Mouse (Mus musculus): ENCODE measurements around the gene Dixdc1.

Dixdc1 gene

DNA sequence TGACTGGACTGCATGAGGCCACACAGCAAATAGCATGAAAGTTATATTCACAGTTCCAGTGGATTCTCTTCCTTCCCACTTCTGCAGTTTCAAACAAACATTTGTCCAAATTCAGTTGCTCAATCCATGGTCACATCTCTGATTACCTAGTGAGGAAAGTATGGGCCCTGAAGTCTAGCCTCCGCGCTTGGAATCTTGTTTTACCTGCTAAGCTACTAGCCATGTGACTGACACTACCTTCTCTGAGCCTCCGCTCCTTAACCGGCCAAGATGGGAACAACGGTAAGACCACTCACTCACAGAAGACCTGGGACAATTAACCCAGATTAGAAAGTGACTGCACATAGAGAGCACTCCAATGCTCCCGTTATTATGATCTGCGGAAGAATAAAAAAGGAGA lies 6.5 kb upstream of the Dixdc1 start:
- no peak for DNase-seq (ENCODE audit: low read depth, low spot score)

- DNase-seq (ENCODE audit: low read depth, low spot score): no peak
Measured at GRCm38 (mm10) chr9:50742744-50743143, 3.4 kb upstream of the Dixdc1 start.

GRCm38 (mm10) chr9:50742261-50742660 lies 2.9 kb upstream of the Dixdc1 start:
- no peak for DNase-seq (ENCODE audit: low read depth, low spot score)

GRCm38 (mm10) chr9:50740867-50741784 lies 1.8 kb upstream of the Dixdc1 start:
- DNase-seq (ENCODE audit: low read depth, low spot score): no peak

DNA sequence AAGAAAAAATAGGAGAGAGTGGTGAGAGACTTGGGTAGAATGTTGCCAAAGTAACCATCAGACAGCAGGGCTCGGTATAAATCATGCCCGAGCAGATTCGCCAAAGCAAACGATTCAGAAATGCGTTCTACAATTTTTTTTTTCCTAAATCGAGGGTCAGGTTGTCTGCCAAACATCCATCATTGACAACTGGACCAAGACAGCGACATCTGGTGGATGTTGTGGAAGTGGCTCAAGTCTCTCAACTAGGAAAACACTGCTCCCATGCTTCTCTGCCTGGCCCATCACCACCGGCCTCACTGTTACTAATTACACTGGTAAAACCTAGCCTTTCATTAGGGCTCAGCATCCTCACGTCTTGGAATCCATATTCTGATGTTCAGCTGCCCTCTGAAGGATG lies 4.3 kb downstream of the Dixdc1 start:
- DNase-seq (ENCODE audit: low read depth, low spot score): peak; percentile 51

GRCm38 (mm10) chr9:50732560-50732959 lies 6.8 kb downstream of the Dixdc1 start:
- DNase-seq (ENCODE audit: low read depth, low spot score): no peak

- DNase-seq (ENCODE audit: low read depth, low spot score): no peak
Measured at GRCm38 (mm10) chr9:50729600-50729999, 9.7 kb downstream of the Dixdc1 start.

- peak; percentile 66 for DNase-seq (ENCODE audit: low read depth, low spot score)
Measured at GRCm38 (mm10) chr9:50727925-50728651, 11.2 kb downstream of the Dixdc1 start.

- no peak for DNase-seq (ENCODE audit: low read depth, low spot score)
Measured at GRCm38 (mm10) chr9:50727171-50727924, 12.0 kb downstream of the Dixdc1 start.

- DNase-seq (ENCODE audit: low read depth, low spot score): no peak
Measured at GRCm38 (mm10) chr9:50725921-50726590, 13.3 kb downstream of the Dixdc1 start.

GRCm38 (mm10) chr9:50724661-50725330 lies 14.5 kb downstream of the Dixdc1 start:
- DNase-seq (ENCODE audit: low read depth, low spot score): no peak

GRCm38 (mm10) chr9:50724147-50724546 lies 15.2 kb downstream of the Dixdc1 start:
- DNase-seq (ENCODE audit: low read depth, low spot score): no peak

GRCm38 (mm10) chr9:50723406-50723805 lies 15.9 kb downstream of the Dixdc1 start:
- DNase-seq (ENCODE audit: low read depth, low spot score): no peak

DNA sequence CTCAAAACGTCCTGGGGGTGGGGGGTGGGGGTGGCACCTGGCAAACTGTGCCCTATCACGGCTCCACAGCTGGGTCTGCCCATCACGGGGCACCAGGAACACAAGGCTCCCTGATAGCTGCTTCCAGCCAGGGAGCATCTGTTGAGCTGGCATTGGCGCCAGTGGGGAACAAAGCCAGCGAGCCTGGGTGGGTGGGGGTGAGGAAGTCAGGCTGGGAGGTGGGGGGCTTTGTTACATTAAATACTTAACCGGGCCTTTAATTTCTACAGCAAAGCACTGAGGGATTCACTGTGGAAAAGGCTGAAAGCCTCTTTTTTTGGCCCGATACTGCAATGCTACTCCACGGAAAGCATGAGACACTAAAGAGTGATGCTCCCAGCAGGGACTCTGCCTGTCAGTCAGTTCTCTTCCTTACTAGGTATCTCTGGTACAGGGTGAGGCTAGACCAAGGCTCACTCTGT lies 16.8 kb downstream of the Dixdc1 start:
- DNase-seq (ENCODE audit: low read depth, low spot score): no peak

DNA sequence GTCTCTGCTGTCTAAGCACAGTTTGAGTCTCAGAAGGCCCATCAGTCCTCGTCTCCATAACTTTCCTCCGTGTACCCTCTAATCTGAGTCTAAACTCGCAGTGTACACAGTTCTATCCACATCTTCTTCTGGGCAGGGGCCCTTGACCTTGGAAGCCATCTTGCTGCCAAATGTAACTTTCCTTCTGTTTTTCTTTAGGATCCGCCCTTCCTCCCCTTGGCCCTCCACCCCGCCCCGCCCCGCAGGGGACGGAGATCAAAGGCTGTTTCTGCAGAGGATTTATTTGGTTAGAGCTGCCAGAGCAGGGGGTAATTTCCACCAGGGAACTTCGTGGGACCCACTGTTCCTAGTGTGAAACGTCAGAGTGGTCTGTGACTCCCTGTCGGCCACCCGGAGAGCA lies 18.3 kb downstream of the Dixdc1 start:
- no peak for DNase-seq (ENCODE audit: low read depth, low spot score)

GRCm38 (mm10) chr9:50718878-50719277 lies 20.4 kb downstream of the Dixdc1 start:
- no peak for DNase-seq (ENCODE audit: low read depth, low spot score)

- DNase-seq (ENCODE audit: low read depth, low spot score): no peak
Measured at GRCm38 (mm10) chr9:50714188-50714587, 25.1 kb downstream of the Dixdc1 start.

GRCm38 (mm10) chr9:50711337-50711736 lies 28.0 kb downstream of the Dixdc1 start:
- DNase-seq (ENCODE audit: low read depth, low spot score): no peak

DNA sequence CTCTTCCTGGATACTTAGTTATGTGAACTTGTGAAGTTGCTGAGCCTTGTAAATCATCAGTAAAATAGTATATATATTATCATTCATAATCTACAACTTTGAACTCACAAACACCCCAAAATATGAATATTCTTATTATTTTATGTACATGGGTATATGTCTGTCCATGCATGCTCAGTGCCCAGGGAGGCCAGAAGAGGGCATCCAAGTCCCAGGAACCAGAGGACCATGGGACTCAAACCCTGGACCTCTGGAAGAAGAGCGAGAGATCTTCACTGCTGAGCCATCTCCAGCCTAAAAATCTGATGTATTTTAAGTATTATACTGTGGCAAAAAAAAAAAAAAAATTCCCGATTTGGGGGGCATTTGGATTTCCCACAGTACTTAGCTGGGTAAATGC lies 30.2 kb downstream of the Dixdc1 start:
- DNase-seq (ENCODE audit: low read depth, low spot score): no peak

GRCm38 (mm10) chr9:50704907-50705306 lies 34.4 kb downstream of the Dixdc1 start:
- no peak for DNase-seq (ENCODE audit: low read depth, low spot score)
